Comparison of ENCODE assay signal across 8 mouse cellular contexts in the genomic region with DNA sequence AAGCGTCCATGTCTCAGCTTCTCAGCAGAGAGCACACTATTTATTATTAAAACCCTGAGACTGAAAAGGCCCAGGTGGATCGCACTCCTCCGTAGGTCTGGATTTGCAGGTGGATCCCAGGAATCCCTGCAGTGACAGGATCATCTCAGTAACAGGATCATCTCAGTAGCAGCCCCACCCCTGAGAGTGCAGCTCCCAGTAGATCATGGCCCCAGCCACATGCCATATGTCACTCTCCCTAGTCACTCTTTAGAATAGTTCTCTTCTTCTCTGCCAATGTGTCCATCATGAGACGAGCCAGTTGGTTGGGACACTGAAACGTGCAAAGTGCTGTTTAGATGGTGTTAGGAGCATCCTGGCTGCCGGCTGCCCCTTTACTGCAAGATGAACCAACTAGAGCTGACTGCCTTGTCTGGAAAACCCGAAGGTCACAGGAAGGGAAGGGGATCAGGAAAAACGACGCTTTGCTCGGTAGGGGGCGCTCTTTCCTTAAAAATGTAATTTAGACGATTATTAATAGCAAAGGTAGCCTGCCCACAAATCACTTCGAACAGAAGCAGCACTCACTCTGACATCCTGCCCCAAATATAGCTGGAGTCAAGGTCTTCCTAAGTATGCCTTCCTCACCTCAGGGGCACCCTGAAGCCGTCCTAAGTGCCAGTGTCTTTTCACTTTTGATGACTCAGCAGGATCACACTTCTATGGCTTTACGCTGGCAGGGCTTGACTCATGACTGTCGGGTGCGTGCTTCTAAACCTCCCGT. TPM values are rescaled to one million over a fixed set of nuclear protein-coding genes. Genes with fewer than 3 reads are reported as not detected.
DNase-seq lines count a peak whose midpoint lies in the region; ATAC-seq lines count a peak whose summit lies in the region.

No protein-coding gene starts in this region.

- H3K27me3 ChIP-seq in hindbrain, embryonic 16.5 days (replicated peaks; ENCODE audit: control insufficient read depth, insufficient read depth, low read length), result no peaks in the 10 kb centered on the region

- H3K27ac ChIP-seq in hindbrain, embryonic 16.5 days (ENCODE audit: low read depth, low read length), result 0 out of 2 replicates have a peak overlapping the region, but pooled peaks have one; percentile 5

- no peak overlapping the region for H3K9ac ChIP-seq in hindbrain, embryonic 16.5 days (ENCODE audit: low read depth, low read length)

- H3K4me2 ChIP-seq in hindbrain, embryonic 16.5 days (ENCODE audit: low read length), result no peak overlapping the region

- H3K4me3 ChIP-seq in hindbrain, embryonic 16.5 days (ENCODE audit: low read length), result no peak overlapping the region

- peak; percentile 57 for DNase-seq in T-cell, adult 2 months (ENCODE audit: low spot score)
- DNase-seq in cerebellum, postnatal 36 days, result peak; percentile 80 to 89
- DNase-seq in gastrocnemius, adult 8-10 months (ENCODE audit: low spot score in 2 of 2), result peak; percentile 68
- DNase-seq in layer of hippocampus, postnatal 36 days, result peak; percentile 63 to 75
- DNase-seq in lung, postnatal 25 days (ENCODE audit: low spot score), result peak; percentile 80
- DNase-seq in retina, adult 2 months (ENCODE audit: low read depth, low spot score), result peak; percentile 82
- peak; percentile 52 to 70 for DNase-seq in thymus, postnatal 36 days

- ATAC-seq in hindbrain, embryonic 16.5 days, result peak; percentile 44

- H3K9me3 ChIP-seq in hindbrain, embryonic 16.5 days (ENCODE audit: control insufficient read depth, low read length), result no peaks in the 10 kb centered on the region

- H3K36me3 ChIP-seq in hindbrain, embryonic 16.5 days (ENCODE audit: control insufficient read depth, insufficient read depth, low read length), result no peaks in the 10 kb centered on the region

- peaks cover 34% of the 10 kb centered on the region for H3K4me1 ChIP-seq in hindbrain, embryonic 16.5 days (ENCODE audit: control insufficient read depth, insufficient read depth, low read depth, low read length)

- WGBS in hindbrain, embryonic 16.5 days, result 27% methylated on average over 18 of the region's 18 CpGs

RNA-seq across cellular contexts. Expression of a gene that starts 20.8 kb away (rescaled TPM):
- 1 to 10 TPM; 6.7 to 8.1 (median 7.2) TPM for total RNA-seq in gastrocnemius, adult 8-10 months (2022)
- polyA plus RNA-seq in hindbrain, embryonic 16.5 days (2015; fragmentation: Nextera tagmentation; extraction: Ambion mirVana), result 12.1 and 13.5 TPM in 2 replicates
- total RNA-seq in layer of hippocampus, postnatal 36 days (2021), result 10 to 100 TPM; 12.2 to 17.1 TPM
